Mouse (Mus musculus) C2C12 (cell line): ENCODE results near the gene Reep6. TPM values are rescaled to one million over a fixed set of nuclear protein-coding genes. Genes with fewer than 3 reads are reported as not detected.

Source experiments
- H3K27me3 ChIP-seq: one replicate; pipeline ENCODE4 v1.6.1; 2011; ENCODE audit not compliant: control insufficient read depth, insufficient read depth, insufficient read length
- H3K36me3 ChIP-seq: one replicate; pipeline ENCODE4 v1.6.1; 2011; ENCODE audit not compliant: control insufficient read depth, insufficient read depth
- H3K4me3 ChIP-seq: one replicate; pipeline ENCODE4 v1.5.1; 2011; ENCODE audit warnings: mild to moderate bottlenecking, control low read depth; ENCODE audit not compliant: poor library complexity, insufficient read depth, severe bottlenecking
- H3K79me2 ChIP-seq: one replicate; pipeline ENCODE4 v1.6.1; 2011; ENCODE audit not compliant: control insufficient read depth, insufficient read depth
- H3K79me3 ChIP-seq: one replicate; pipeline ENCODE4 v1.6.1; 2011; ENCODE audit warnings: low read depth, control low read depth
- H3ac ChIP-seq: one replicate; pipeline ENCODE3; 2011; ENCODE audit warnings: low read depth; ENCODE audit not compliant: control insufficient read depth, insufficient read length
- CEBPB ChIP-seq: IDR thresholded peaks from one replicate; pipeline ENCODE4 v1.6.1; 2011; ENCODE audit warnings: low read depth, mild to moderate bottlenecking, control low read depth, moderate library complexity
- CTCF ChIP-seq: IDR thresholded peaks from one replicate; pipeline ENCODE4 v1.5.1; 2011; ENCODE audit not compliant: control insufficient read depth, insufficient read depth, insufficient read length
- FOSL1 ChIP-seq: IDR thresholded peaks from one replicate; pipeline ENCODE4 v1.8.0; 2011; ENCODE audit warnings: mild to moderate bottlenecking, low read length; ENCODE audit not compliant: poor library complexity, insufficient read depth, severe bottlenecking
- MAX ChIP-seq: IDR thresholded peaks from one replicate; pipeline ENCODE4 v1.6.1; 2011; ENCODE audit warnings: mild to moderate bottlenecking, control low read depth
- MYOD1 ChIP-seq: IDR thresholded peaks from one replicate; pipeline ENCODE4 v1.6.1; 2011; ENCODE audit warnings: low read depth; ENCODE audit not compliant: control insufficient read depth, insufficient read length
- MYOG ChIP-seq: IDR thresholded peaks from one replicate; pipeline ENCODE4 v1.6.1; 2011; ENCODE audit not compliant: control insufficient read depth, insufficient read length; ENCODE audit errors: extremely low read depth
- USF1 ChIP-seq: IDR thresholded peaks from one replicate; pipeline ENCODE4 v1.6.1; 2011; ENCODE audit warnings: low read depth, mild to moderate bottlenecking, control low read depth, moderate library complexity
- polyA plus RNA-seq: library from polyadenylated mRNA; unstranded; fragments of >200 nt; fragmentation: generic; extraction: Trizol; gene quantifications from one replicate; pipeline ENCODE4 v1.2.1, GENCODE M21; 2012; ENCODE audit warnings: missing spikeins

Gene Reep6
- polyA plus RNA-seq, 1 experiment: 5.9 TPM

- Histone ChIP-seq H3K79me2 (no peaks in the 10 kb centered on the region), H3ac (no peak overlapping the region), H3K27me3 (peaks cover 56% of the 10 kb centered on the region), H3K79me3 (no peaks in the 10 kb centered on the region), H3K4me3 (no peak overlapping the region), H3K36me3 (no peaks in the 10 kb centered on the region)
- no peak for TF ChIP-seq USF1
- no peak for TF ChIP-seq MYOD1
- no peak for TF ChIP-seq MAX
- TF ChIP-seq CTCF: no peak
- no peak for TF ChIP-seq CEBPB
- TF ChIP-seq FOSL1: no peak
- TF ChIP-seq MYOG: no peak
Observed at GRCm38 (mm10) chr10:80357336-80357735, 27.6 kb downstream of the Reep6 start.

- Histone ChIP-seq H3K27me3 (peaks cover 58% of the 10 kb centered on the region), H3K36me3 (no peaks in the 10 kb centered on the region), H3ac (peak overlapping the region; percentile 5), H3K79me3 (no peaks in the 10 kb centered on the region), H3K79me2 (no peaks in the 10 kb centered on the region), H3K4me3 (no peak overlapping the region)
- TF ChIP-seq MYOG: no peak
- no peak for TF ChIP-seq USF1
Observed at GRCm38 (mm10) chr10:80357994-80358639, 28.4 kb downstream of the Reep6 start.

- Histone ChIP-seq H3ac (no peak overlapping the region), H3K36me3 (no peaks in the 10 kb centered on the region), H3K4me3 (no peak overlapping the region), H3K79me3 (no peaks in the 10 kb centered on the region), H3K79me2 (no peaks in the 10 kb centered on the region), H3K27me3 (peaks cover 24% of the 10 kb centered on the region)
- TF ChIP-seq MYOD1 (no peak), CTCF (no peak), USF1 (no peak), MAX (no peak), FOSL1 (no peak), MYOG (no peak), CEBPB (no peak)
Observed at GRCm38 (mm10) chr10:80363734-80364133, 34.0 kb downstream of the Reep6 start.

GRCm38 (mm10) chr10:80365736-80366135, 36.0 kb downstream of the Reep6 start:
- Histone ChIP-seq H3K36me3 (no peaks in the 10 kb centered on the region), H3K27me3 (peaks cover 8% of the 10 kb centered on the region), H3ac (no peak overlapping the region), H3K79me3 (no peaks in the 10 kb centered on the region), H3K79me2 (no peaks in the 10 kb centered on the region), H3K4me3 (no peak overlapping the region)
- TF ChIP-seq MYOD1 (no peak), FOSL1 (no peak), CTCF (no peak), MYOG (no peak), USF1 (no peak), MAX (no peak), CEBPB (no peak)

GRCm38 (mm10) chr10:80367954-80368353, 38.2 kb downstream of the Reep6 start:
- peak overlapping the region; percentile 28 for H3K4me3 ChIP-seq

GRCm38 (mm10) chr10:80368392-80368791, 38.6 kb downstream of the Reep6 start:
- H3K27me3 ChIP-seq: peaks cover 3% of the 10 kb centered on the region
- no peak overlapping the region for H3ac ChIP-seq
- no peak overlapping the region for H3K4me3 ChIP-seq
- no peaks in the 10 kb centered on the region for H3K79me3 ChIP-seq
- no peaks in the 10 kb centered on the region for H3K36me3 ChIP-seq
- H3K79me2 ChIP-seq: no peaks in the 10 kb centered on the region
- TF ChIP-seq MYOG (no peak), MYOD1 (peak; percentile 7)

More at GRCm38 (mm10) chr10:80367954-80368353, 38.2 kb downstream of the Reep6 start:
- no peaks in the 10 kb centered on the region for H3K79me2 ChIP-seq
- TF ChIP-seq MAX (peak; percentile 22), USF1 (no peak)
- no peaks in the 10 kb centered on the region for H3K79me3 ChIP-seq
- H3K36me3 ChIP-seq: no peaks in the 10 kb centered on the region
- H3K27me3 ChIP-seq: peaks cover 3% of the 10 kb centered on the region
- H3ac ChIP-seq: peak overlapping the region; percentile 41
